Mouse (Mus musculus): ENCODE measurements around the gene Tcea2. TPM values are rescaled to one million over a fixed set of nuclear protein-coding genes. Genes with fewer than 3 reads are reported as not detected.

The Tcea2 gene
- polyA plus RNA-seq, 1 experiment from 2014 or later: 21.2 TPM

DNA sequence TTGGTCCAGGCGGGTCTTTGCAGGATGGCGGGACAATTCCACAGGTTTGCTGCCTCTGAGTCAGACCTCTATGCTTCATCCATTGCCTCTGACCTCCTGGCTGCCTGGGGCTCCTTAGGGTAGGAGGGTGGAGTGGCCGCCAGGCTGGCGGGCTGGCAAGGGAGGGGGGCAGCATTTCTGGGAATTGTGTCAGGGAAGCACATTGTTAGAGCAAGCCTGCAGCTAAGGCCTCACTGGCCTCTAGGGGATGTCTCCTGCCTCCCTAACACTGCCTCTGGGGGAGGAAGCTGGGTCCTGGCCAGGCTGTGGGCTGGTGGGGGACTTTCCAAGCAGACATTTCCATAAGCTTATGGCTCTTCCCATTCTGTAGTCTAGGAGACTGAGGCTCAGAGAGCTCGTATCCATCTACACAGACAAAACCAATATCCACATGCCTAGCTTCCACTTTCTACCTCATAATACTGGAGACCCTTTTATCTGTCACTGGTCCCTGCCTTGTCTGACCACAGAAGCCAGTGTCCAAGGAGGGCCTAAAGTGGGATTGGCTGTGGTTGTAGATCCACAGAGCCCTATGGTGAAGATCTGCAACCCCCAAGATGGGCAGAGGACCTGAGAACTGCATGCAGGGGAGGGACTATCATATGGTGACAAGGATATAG lies 2.9 kb upstream of the Tcea2 start:
- Histone ChIP-seq H3K27ac (replicated peaks; ENCODE audit: low read depth, low read length) (no peak overlapping the region), H3K9ac (ENCODE audit: low read depth, low read length) (no peak overlapping the region), H3K4me1 (ENCODE audit: control insufficient read depth, insufficient read depth, low read length) (peaks cover 13% of the 10 kb centered on the region; the same call in 1 of the 2 replicates), H3K4me2 (ENCODE audit: low read depth, low read length) (no peak overlapping the region), H3K36me3 (ENCODE audit: control insufficient read depth, insufficient read depth, low read length) (no peaks in the 10 kb centered on the region), H3K4me3 (ENCODE audit: low read depth, low read length) (no peak overlapping the region), H3K27me3 (replicated peaks; ENCODE audit: control insufficient read depth, insufficient read depth, low read length) (peaks cover 15% of the 10 kb centered on the region), H3K9me3 (ENCODE audit: control insufficient read depth, low read length) (no peaks in the 10 kb centered on the region)
- ATAC-seq (ENCODE audit: low read depth) (no peak), DNase-seq (ENCODE audit: low spot score) (peak; percentile 16)
- 55% methylated on average over 5 of the region's 5 CpGs for WGBS

DNA sequence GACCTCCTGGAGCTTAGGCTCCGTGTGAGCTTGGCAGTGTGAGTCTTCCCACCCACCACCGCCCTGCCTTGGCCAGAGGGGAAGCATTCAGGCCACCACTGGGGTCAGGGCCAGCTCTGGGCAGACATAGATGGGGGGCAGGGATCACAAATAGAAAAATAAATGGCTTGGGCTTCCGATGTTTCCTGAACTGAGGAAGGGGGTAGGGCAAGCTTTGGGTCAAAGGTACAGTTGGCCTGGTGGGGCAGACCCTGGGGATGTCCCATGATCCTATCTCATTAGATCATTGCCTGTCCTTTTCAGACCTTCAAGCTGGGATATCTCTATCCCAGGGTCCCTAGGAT lies 2.4 kb upstream of the Tcea2 start:
- no peak overlapping the region; the same call in 1 of the 2 replicates for H3K27ac ChIP-seq (replicated peaks; ENCODE audit: low read depth, low read length)
- H3K4me1 ChIP-seq (ENCODE audit: control insufficient read depth, insufficient read depth, low read length): peaks cover 13% of the 10 kb centered on the region; the same call in 1 of the 2 replicates
- H3K36me3 ChIP-seq (ENCODE audit: control insufficient read depth, insufficient read depth, low read length): no peaks in the 10 kb centered on the region
- no peak overlapping the region for H3K9ac ChIP-seq (ENCODE audit: low read depth, low read length)
- H3K9me3 ChIP-seq (ENCODE audit: control insufficient read depth, low read length): no peaks in the 10 kb centered on the region
- DNase-seq (ENCODE audit: low spot score) (no peak), ATAC-seq (ENCODE audit: low read depth) (no peak)
- no peak overlapping the region for H3K4me3 ChIP-seq (ENCODE audit: low read depth, low read length)
- 51% methylated on average over 3 of the region's 3 CpGs for WGBS
- H3K27me3 ChIP-seq (replicated peaks; ENCODE audit: control insufficient read depth, insufficient read depth, low read length): peaks cover 10% of the 10 kb centered on the region
- H3K4me2 ChIP-seq (ENCODE audit: low read depth, low read length): no peak overlapping the region

DNA sequence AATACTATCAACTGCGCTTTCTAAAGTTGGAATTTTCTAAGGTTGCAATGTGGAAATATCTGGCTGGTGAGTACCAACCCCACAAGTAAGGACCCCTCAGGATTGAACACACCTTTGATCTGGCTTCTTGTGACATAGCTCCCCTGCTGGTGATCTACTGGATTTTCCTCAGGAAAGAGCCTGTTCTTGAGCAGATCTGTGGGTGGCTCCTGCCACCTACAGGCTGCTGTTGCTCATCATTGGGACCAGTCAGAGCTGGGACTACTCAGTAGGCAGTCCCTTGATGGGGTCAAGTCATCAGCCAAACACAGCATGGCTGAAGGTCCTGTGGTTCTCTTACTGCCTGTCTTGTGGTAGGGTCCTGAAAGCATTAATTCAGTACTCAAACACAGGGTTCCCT lies 1.3 kb upstream of the Tcea2 start:
- Histone ChIP-seq H3K4me1 (ENCODE audit: control insufficient read depth, insufficient read depth, low read length) (peaks cover 13% of the 10 kb centered on the region; the same call in 1 of the 2 replicates), H3K4me3 (ENCODE audit: low read depth, low read length) (no peak overlapping the region), H3K4me2 (ENCODE audit: low read depth, low read length) (no peak overlapping the region), H3K27ac (replicated peaks; ENCODE audit: low read depth, low read length) (no peak overlapping the region), H3K9me3 (ENCODE audit: control insufficient read depth, low read length) (no peaks in the 10 kb centered on the region), H3K9ac (ENCODE audit: low read depth, low read length) (no peak overlapping the region), H3K36me3 (ENCODE audit: control insufficient read depth, insufficient read depth, low read length) (no peaks in the 10 kb centered on the region), H3K27me3 (replicated peaks; ENCODE audit: control insufficient read depth, insufficient read depth, low read length) (0 out of 2 replicates have a peak, but pooled peaks cover 1% of the 10 kb centered on the region)
- peak; percentile 93 for DNase-seq (ENCODE audit: low spot score)
- WGBS: 55% methylated on average over 1 of the region's 1 CpGs
- ATAC-seq (ENCODE audit: low read depth): peak; percentile 81

- Histone ChIP-seq H3K27ac (replicated peaks; ENCODE audit: low read depth, low read length) (no peak overlapping the region), H3K4me3 (ENCODE audit: low read depth, low read length) (peak overlapping the region; percentile 77), H3K27me3 (replicated peaks; ENCODE audit: control insufficient read depth, insufficient read depth, low read length) (no peaks in the 10 kb centered on the region), H3K4me1 (ENCODE audit: control insufficient read depth, insufficient read depth, low read length) (peaks cover 6% of the 10 kb centered on the region; the same call in 1 of the 2 replicates), H3K9ac (ENCODE audit: low read depth, low read length) (peak overlapping the region; percentile 88), H3K36me3 (ENCODE audit: control insufficient read depth, insufficient read depth, low read length) (peaks cover under 1% of the 10 kb centered on the region; the same call in 1 of the 2 replicates), H3K9me3 (ENCODE audit: control insufficient read depth, low read length) (no peaks in the 10 kb centered on the region), H3K4me2 (ENCODE audit: low read depth, low read length) (peak overlapping the region; percentile 91)
- ATAC-seq (ENCODE audit: low read depth) (peak; percentile 8; the same call in 1 of the 2 replicates), DNase-seq (ENCODE audit: low spot score) (no peak)
- WGBS: 22% methylated on average over 7 of the region's 7 CpGs
These were observed 607 bp downstream of the Tcea2 start for GRCm38 (mm10) chr2:181680716-181681117.

- Histone ChIP-seq H3K27me3 (replicated peaks; ENCODE audit: control insufficient read depth, insufficient read depth, low read length) (no peaks in the 10 kb centered on the region), H3K9me3 (ENCODE audit: control insufficient read depth, low read length) (no peaks in the 10 kb centered on the region), H3K9ac (ENCODE audit: low read depth, low read length) (no peak overlapping the region), H3K36me3 (ENCODE audit: control insufficient read depth, insufficient read depth, low read length) (peaks cover 13% of the 10 kb centered on the region), H3K4me1 (ENCODE audit: control insufficient read depth, insufficient read depth, low read length) (peaks cover 5% of the 10 kb centered on the region; the same call in 1 of the 2 replicates), H3K4me2 (ENCODE audit: low read depth, low read length) (no peak overlapping the region), H3K27ac (replicated peaks; ENCODE audit: low read depth, low read length) (no peak overlapping the region), H3K4me3 (ENCODE audit: low read depth, low read length) (no peak overlapping the region)
- DNase-seq (ENCODE audit: low spot score) (no peak), ATAC-seq (ENCODE audit: low read depth) (no peak)
- WGBS: 93% methylated on average over 1 of the region's 1 CpGs
These were observed 1.9 kb downstream of the Tcea2 start for GRCm38 (mm10) chr2:181681978-181682377.

DNA sequence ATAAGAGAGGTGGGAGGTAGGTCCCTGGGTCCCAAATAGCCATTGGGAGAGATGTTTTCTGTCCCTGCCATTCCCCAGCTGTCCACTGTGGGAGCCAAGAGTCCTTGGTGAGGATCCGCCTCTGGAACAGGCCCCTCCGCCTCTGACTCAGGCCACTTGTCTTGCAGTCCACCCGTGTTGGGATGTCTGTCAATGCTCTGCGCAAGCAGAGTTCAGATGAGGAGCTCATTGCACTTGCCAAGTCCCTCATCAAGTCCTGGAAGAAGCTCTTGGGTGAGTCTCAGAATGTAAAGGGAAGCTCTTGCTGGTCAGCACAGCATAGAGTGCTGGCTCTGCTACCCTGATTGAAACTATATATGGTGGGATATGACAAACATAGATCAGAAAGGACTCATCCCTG lies 3.3 kb downstream of the Tcea2 start:
- H3K27ac ChIP-seq (replicated peaks; ENCODE audit: low read depth, low read length): no peak overlapping the region
- no peak overlapping the region for H3K9ac ChIP-seq (ENCODE audit: low read depth, low read length)
- peaks cover 27% of the 10 kb centered on the region for H3K36me3 ChIP-seq (ENCODE audit: control insufficient read depth, insufficient read depth, low read length)
- H3K4me2 ChIP-seq (ENCODE audit: low read depth, low read length): no peak overlapping the region
- WGBS: 66% methylated on average over 4 of the region's 4 CpGs
- no peak overlapping the region for H3K4me3 ChIP-seq (ENCODE audit: low read depth, low read length)
- H3K27me3 ChIP-seq (replicated peaks; ENCODE audit: control insufficient read depth, insufficient read depth, low read length): no peaks in the 10 kb centered on the region
- peaks cover 5% of the 10 kb centered on the region; the same call in 1 of the 2 replicates for H3K4me1 ChIP-seq (ENCODE audit: control insufficient read depth, insufficient read depth, low read length)
- H3K9me3 ChIP-seq (ENCODE audit: control insufficient read depth, low read length): no peaks in the 10 kb centered on the region
- no peak for ATAC-seq (ENCODE audit: low read depth)
- no peak for DNase-seq (ENCODE audit: low spot score)

DNA sequence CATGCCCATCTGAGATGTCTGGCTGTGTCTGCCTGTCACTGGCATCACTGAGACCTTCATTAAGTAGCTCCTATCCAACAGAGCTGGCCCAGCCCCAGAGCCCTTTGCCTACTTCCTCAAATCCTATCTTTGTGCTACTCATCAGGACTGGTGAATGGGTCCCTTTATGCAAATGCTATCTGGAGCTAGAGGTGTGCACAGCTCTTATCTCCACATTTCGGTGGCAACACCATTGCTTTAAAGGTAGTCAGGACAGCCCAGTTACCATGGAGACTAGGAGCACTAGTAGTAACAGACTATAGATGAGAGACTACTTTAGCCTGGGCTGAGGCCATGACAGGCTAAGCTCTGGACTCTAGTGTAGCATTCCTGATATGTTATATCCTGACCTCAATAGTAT lies 4.6 kb downstream of the Tcea2 start:
- 81% methylated on average over 1 of the region's 1 CpGs for WGBS
- ATAC-seq (ENCODE audit: low read depth) (no peak), DNase-seq (ENCODE audit: low spot score) (no peak)
- Histone ChIP-seq H3K4me1 (ENCODE audit: control insufficient read depth, insufficient read depth, low read length) (peaks cover 5% of the 10 kb centered on the region; the same call in 1 of the 2 replicates), H3K9ac (ENCODE audit: low read depth, low read length) (no peak overlapping the region), H3K27me3 (replicated peaks; ENCODE audit: control insufficient read depth, insufficient read depth, low read length) (no peaks in the 10 kb centered on the region), H3K4me2 (ENCODE audit: low read depth, low read length) (no peak overlapping the region), H3K4me3 (ENCODE audit: low read depth, low read length) (no peak overlapping the region), H3K9me3 (ENCODE audit: control insufficient read depth, low read length) (no peaks in the 10 kb centered on the region), H3K36me3 (ENCODE audit: control insufficient read depth, insufficient read depth, low read length) (peaks cover 40% of the 10 kb centered on the region), H3K27ac (replicated peaks; ENCODE audit: low read depth, low read length) (no peak overlapping the region)

- peaks cover 4% of the 10 kb centered on the region; the same call in 1 of the 2 replicates for H3K4me1 ChIP-seq (ENCODE audit: control insufficient read depth, insufficient read depth, low read length)
- WGBS: 96% methylated on average over 4 of the region's 4 CpGs
- DNase-seq (ENCODE audit: low spot score) (no peak), ATAC-seq (ENCODE audit: low read depth) (no peak)
- H3K9ac ChIP-seq (ENCODE audit: low read depth, low read length): no peak overlapping the region
- H3K4me2 ChIP-seq (ENCODE audit: low read depth, low read length): no peak overlapping the region
- H3K9me3 ChIP-seq (ENCODE audit: control insufficient read depth, low read length): no peaks in the 10 kb centered on the region
- H3K4me3 ChIP-seq (ENCODE audit: low read depth, low read length): no peak overlapping the region
- H3K27me3 ChIP-seq (replicated peaks; ENCODE audit: control insufficient read depth, insufficient read depth, low read length): no peaks in the 10 kb centered on the region
- H3K36me3 ChIP-seq (ENCODE audit: control insufficient read depth, insufficient read depth, low read length): peaks cover 50% of the 10 kb centered on the region
- no peak overlapping the region for H3K27ac ChIP-seq (replicated peaks; ENCODE audit: low read depth, low read length)
These were observed 5.6 kb downstream of the Tcea2 start for GRCm38 (mm10) chr2:181685686-181686085.

DNA sequence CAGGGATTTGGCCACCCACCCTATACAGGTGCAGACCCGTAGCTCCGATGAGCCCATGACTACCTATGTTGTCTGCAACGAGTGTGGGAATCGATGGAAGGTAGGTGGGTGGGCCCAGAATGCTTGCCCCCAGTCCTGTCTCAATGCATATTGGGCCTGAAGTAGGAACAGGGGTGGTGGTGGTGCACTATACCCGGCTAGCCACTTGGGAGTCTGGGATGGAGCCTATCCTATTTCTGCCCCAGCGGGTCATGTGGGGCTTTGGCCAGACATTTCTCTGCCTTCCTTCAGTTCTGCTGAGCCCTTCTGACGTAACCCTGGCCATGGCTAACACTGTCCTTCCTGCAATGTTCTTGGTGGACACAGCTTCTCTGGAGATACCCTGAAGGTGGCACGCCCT lies 7.5 kb downstream of the Tcea2 start:
- peaks cover 3% of the 10 kb centered on the region; the same call in 1 of the 2 replicates for H3K4me1 ChIP-seq (ENCODE audit: control insufficient read depth, insufficient read depth, low read length)
- no peak overlapping the region for H3K9ac ChIP-seq (ENCODE audit: low read depth, low read length)
- H3K36me3 ChIP-seq (ENCODE audit: control insufficient read depth, insufficient read depth, low read length): peaks cover 51% of the 10 kb centered on the region
- WGBS: 90% methylated on average over 8 of the region's 8 CpGs
- H3K4me3 ChIP-seq (ENCODE audit: low read depth, low read length): no peak overlapping the region
- DNase-seq (ENCODE audit: low spot score): no peak
- no peak for ATAC-seq (ENCODE audit: low read depth)
- no peak overlapping the region for H3K27ac ChIP-seq (replicated peaks; ENCODE audit: low read depth, low read length)
- no peak overlapping the region for H3K4me2 ChIP-seq (ENCODE audit: low read depth, low read length)
- H3K9me3 ChIP-seq (ENCODE audit: control insufficient read depth, low read length): no peaks in the 10 kb centered on the region
- H3K27me3 ChIP-seq (replicated peaks; ENCODE audit: control insufficient read depth, insufficient read depth, low read length): no peaks in the 10 kb centered on the region

Measured in embryonic facial prominence, embryonic 14.5 days (tissue).